28 mouse cellular contexts compared by ENCODE assay signal in genomic region chr19:21183028-21183427, GRCm38 (mm10).
"Had no signal": no experiment of that assay in that cellular context is flagged by ENCODE, and none has a peak within 500 bp of the region (broad histone marks: within the 10 kb centered on the region; RNA-seq: fewer than 3 reads in every experiment).

No protein-coding gene starts in this region.

- H3K27ac ChIP-seq: embryonic facial prominence, embryonic 10.5 days; embryonic facial prominence, embryonic 12.5 days; embryonic facial prominence, embryonic 13.5 days; embryonic facial prominence, embryonic 15.5 days; forebrain, embryonic 10.5 days; forebrain, embryonic 12.5 days; forebrain, embryonic 13.5 days; forebrain, embryonic 15.5 days; gastrocnemius, adult 2 months had no signal

- H3K4me1 ChIP-seq: embryonic facial prominence, embryonic 10.5 days; embryonic facial prominence, embryonic 12.5 days; embryonic facial prominence, embryonic 13.5 days; embryonic facial prominence, embryonic 15.5 days; forebrain, embryonic 10.5 days; forebrain, embryonic 12.5 days; forebrain, embryonic 13.5 days; forebrain, embryonic 15.5 days had no signal

- DNase-seq: cerebellum, adult 2 months; cerebellum, adult 8-10 months; cerebellum, adult 9-10 months; cerebellum, adult 9-11 months; cerebellum, postnatal 10 days; cerebellum, postnatal 14 days; cerebellum, postnatal 25 days; cerebellum, postnatal 36 days; embryo, embryonic 11 days; forebrain, postnatal 0 days; gastrocnemius, adult 2 months; gastrocnemius, postnatal 10 days; gastrocnemius, postnatal 14 days; gastrocnemius, postnatal 25 days; gastrocnemius, postnatal 36 days; heart, adult 11 months; heart, adult 18-20 months had no signal

- H3K9me3 ChIP-seq: embryonic facial prominence, embryonic 10.5 days; embryonic facial prominence, embryonic 12.5 days; embryonic facial prominence, embryonic 15.5 days; forebrain, embryonic 10.5 days; forebrain, embryonic 12.5 days; forebrain, embryonic 13.5 days; forebrain, embryonic 15.5 days had no signal

- H3K36me3 ChIP-seq: embryonic facial prominence, embryonic 10.5 days; embryonic facial prominence, embryonic 12.5 days; embryonic facial prominence, embryonic 13.5 days; embryonic facial prominence, embryonic 15.5 days; forebrain, embryonic 10.5 days; forebrain, embryonic 12.5 days; forebrain, embryonic 15.5 days had no signal

- ATAC-seq: forebrain, embryonic 13.5 days; forebrain, embryonic 14.5 days; forebrain, embryonic 15.5 days; forebrain, embryonic 16.5 days; forebrain, postnatal 0 days had no signal

- H3K4me3 ChIP-seq: embryonic facial prominence, embryonic 10.5 days; embryonic facial prominence, embryonic 12.5 days; embryonic facial prominence, embryonic 13.5 days; embryonic facial prominence, embryonic 15.5 days; erythroblast, embryonic 14.5 days; forebrain, embryonic 10.5 days; forebrain, embryonic 12.5 days; forebrain, embryonic 13.5 days; forebrain, embryonic 15.5 days; gastrocnemius, adult 2 months had no signal

- H3K4me2 ChIP-seq: embryonic facial prominence, embryonic 12.5 days; embryonic facial prominence, embryonic 13.5 days; embryonic facial prominence, embryonic 15.5 days; forebrain, embryonic 12.5 days; forebrain, embryonic 13.5 days; forebrain, embryonic 15.5 days had no signal

- H3K27me3 ChIP-seq: embryonic facial prominence, embryonic 12.5 days; embryonic facial prominence, embryonic 13.5 days; embryonic facial prominence, embryonic 15.5 days; forebrain, embryonic 12.5 days; forebrain, embryonic 13.5 days; forebrain, embryonic 15.5 days had no signal

- H3K9ac ChIP-seq: embryonic facial prominence, embryonic 12.5 days; embryonic facial prominence, embryonic 13.5 days; embryonic facial prominence, embryonic 15.5 days; forebrain, embryonic 12.5 days; forebrain, embryonic 13.5 days; forebrain, embryonic 15.5 days; forebrain, postnatal 0 days had no signal
